Mouse (Mus musculus) mesoderm, embryonic 11.5 days (tissue): ENCODE measurements around the gene Cacna1c.

ENCODE experiments used
- DNase-seq: peaks from one replicate; pipeline ENCODE4 v3.0.0-alpha.2; 2012; ENCODE audit warnings: low read depth, low spot score

Gene Cacna1c

DNA sequence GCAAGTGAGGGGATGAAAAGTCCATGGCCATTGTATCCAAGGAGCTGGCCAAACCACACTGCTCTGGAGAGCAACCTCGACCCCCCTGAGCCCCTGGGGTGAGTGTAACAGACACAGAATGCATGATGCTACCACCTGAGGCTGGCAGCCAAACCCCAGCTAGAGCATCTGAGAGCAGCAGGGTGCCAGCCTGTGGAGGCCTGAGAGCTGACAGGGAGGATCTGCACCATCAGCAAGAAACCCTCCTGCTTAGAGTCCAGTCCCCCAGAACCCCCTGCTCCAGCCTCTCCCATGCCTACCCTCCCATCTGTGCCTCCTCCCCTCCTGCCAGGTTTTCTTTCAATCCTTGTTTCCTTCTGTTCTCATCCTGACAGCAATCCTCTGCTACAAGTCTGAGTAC, 385.4 kb downstream of the Cacna1c start:
- DNase-seq, result no peak

DNA sequence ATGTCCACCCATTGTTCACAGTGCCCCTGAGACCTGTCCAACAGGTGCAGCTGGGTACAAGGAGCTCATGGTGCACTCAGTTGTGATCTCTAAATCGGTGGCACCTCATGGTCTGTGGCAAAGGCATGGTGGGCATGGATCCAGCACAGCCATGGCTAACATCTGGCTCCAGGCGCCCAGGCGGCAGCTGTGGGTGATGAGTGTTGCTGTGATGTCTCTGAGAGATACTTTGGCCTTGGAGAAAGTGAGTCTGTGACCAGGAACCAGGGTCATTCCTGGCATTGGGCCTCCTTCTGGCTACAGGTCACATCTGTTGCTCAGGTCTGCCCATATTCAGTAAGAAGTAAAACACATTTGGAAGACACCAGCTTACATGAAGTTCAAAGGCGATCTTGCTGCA, 391.1 kb downstream of the Cacna1c start:
- no peak for DNase-seq

DNA sequence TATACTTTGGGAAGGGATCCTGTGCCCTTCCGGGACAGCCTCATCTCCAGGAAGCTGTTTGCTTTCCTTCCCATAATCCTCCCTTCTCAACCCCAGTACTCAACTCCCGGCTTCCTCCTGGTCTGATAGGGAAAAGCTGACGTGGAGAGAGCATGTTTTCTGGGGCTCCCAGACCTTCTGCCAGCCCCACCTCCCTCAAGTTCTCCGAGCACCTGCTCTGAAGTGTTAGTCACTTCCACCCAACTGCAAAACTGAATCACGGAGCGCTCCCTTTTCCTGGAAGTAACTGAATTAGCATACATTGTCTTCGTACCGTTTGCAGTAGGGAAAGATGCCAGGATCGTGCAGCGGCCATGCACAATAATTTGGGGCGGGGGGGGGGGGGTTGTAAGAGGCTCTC, 393.9 kb downstream of the Cacna1c start:
- DNase-seq, result no peak

DNA sequence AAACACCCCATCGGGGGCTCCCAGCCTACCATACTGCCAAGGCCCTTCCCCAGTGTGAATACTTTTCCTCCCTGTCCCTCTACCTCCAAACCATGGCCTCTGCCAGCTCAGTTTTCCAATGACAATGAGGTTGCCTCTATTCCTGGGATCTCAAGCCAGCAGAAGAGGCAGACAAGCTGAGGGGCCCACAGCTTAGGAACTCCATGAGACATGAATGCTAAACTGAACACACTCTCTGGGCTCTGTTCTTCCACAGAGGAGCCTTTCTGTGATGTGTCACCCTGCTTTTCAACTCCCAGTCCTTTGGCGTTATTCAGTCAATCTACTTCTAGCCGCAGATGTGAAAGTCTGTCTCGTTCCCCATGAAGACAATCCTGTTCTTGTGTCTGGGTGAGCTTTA, 399.8 kb downstream of the Cacna1c start:
- DNase-seq, result no peak

DNA sequence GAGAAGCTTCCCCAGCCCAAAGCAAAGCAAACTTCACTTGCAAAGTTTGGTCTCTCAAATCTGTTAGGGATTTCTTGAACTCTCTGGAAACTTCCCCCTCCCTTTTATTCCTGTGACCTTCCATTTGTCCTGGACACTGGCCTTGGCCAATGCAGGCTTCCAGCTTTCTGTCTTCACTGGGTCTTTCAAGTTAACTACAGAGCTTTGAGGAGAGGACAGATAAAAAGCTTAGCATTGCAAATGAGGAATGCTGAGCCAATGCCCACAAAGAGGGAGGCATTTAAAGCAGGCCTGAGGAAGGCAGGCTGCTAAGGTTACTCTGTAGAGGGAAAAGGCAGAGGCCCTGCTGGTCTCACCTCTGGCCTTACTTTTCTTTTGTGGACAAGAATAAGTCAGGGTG, 400.5 kb downstream of the Cacna1c start:
- no peak for DNase-seq

DNA sequence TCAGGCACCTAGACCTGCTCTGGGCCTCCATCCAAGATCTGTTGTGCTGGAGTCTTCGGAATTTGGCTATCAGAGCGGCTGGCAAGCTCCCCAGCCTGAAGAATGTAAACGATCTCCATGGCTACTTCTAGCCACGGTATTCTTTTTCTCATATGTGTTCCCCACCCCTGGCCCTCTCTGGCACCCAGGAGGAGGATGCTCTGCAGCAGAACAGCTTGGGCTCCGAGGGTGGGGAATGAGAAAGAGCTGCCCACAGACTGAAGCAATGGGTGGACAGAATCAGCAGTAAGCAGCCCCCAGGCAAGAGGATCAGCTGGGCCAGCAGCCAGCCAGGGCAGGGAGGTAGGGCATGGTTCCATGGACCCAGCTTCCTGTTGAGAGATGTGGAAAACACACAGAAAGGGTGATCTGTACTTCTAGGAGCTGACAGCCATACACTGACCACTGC, 404.3 kb downstream of the Cacna1c start:
- DNase-seq, result no peak

DNA sequence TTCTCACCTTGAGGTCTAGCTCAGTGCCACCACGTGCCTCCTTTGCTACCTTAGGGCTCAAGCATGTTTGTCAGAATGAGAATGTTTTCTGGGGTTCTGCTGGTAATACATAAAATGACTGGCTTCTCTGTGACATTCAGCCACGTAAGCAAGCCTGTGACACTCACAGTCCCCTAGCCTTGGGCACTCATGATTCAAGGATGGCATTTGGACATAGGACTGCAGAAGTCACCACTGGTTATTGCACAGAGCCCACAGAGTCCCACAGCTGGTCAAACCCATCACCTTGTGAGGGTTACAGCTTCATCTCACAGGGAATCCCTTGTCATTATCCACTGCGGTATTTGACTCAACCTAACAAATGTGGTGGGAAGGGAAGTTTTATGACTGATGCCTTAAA, 408.3 kb downstream of the Cacna1c start:
- no peak for DNase-seq

DNA sequence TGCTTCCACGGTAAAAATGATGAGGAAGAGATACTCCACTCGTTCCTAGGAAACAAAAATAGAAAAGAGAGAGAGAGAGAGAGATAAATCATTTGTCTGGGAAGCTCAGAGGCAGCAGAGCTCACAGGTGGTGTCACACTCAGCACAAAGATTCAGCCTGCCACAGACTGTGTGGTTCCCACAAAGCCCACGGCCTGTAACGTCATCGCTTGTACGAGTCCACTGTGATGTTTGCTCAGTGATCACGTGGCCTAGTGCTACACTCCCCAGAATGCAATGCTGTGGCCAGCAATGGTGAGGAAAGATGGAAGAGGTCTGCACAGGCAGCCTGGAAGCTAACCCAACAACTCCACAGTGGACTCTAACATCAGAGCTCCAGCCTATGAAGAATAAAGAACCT, 415.9 kb downstream of the Cacna1c start:
- no peak for DNase-seq

DNA sequence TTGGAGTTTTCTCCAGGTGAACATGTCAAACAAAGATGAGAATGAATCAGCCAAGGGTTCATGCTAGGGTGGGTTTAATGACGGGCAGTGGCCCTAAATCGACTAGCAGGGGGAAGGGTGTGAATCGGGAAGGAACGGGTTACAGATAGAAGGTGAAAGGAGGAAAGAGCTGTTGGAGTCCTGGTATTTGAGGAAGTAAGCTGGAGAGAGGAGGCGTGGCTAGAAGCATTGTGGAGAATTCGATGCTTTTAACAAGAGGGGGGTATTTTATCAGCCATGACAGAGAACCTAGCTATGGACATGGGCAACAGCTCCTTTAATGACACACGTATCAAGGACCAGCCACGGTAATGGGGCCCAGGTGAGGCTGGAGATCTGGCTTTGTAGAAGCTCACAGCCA, 417.0 kb downstream of the Cacna1c start:
- DNase-seq, result no peak

DNA sequence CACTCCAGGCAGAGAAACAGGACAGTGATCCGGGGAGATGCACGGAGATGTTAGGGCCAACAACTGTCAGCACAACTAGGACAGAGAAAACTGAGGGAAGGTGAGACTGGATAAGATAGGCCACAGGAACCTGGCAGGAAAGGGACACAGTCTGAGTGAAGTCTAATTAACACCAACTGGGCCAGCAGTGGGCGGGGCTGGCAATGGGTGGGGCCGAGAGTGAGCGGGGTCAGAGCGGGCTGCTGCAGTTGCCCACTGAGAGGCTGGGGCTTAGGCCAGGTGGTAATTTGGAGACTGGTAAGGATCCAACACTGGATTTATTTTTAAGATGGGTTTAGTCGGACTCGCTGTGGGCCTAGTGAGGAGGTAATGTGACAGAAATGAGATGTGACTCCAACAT, 418.8 kb downstream of the Cacna1c start:
- no peak for DNase-seq

DNA sequence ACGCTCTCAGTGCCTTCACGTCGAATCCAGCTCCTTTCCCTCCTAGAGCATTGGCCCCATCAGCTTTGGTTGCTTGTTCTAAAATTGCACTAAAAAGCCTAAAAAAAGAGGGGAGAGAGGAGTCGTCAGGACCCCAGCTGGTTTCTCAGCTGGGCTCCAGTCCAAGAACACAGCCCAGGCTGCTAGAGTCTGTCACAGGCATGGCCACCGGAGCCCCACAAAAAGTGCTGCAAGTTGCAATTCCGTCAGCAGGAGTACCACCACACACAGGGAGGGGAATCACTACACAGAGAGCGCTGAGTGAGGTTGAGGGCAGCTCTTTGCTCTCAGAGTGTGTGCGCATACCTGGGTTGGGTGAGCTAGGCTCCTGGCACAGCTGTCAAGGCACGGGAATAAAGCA, 419.8 kb downstream of the Cacna1c start:
- DNase-seq, result no peak

DNA sequence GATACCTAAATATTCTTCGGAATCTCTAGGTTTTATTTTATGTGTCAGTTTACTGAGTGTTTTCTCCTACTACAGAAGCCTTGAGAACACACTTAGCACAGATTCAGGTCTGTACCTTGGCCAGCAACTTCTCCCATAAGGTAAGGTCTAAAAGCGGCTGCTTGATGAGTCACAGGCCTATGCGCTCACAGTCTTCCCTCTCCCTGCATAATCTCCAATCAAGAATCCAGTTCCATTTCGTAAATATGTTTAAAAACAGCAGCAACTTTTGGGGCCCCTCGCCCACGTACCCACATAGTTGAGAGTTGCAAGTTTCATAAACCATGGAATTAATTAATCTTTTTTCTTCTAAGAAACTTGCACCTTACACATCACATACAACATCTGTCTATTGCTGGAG, 423.6 kb downstream of the Cacna1c start:
- DNase-seq, result no peak

DNA sequence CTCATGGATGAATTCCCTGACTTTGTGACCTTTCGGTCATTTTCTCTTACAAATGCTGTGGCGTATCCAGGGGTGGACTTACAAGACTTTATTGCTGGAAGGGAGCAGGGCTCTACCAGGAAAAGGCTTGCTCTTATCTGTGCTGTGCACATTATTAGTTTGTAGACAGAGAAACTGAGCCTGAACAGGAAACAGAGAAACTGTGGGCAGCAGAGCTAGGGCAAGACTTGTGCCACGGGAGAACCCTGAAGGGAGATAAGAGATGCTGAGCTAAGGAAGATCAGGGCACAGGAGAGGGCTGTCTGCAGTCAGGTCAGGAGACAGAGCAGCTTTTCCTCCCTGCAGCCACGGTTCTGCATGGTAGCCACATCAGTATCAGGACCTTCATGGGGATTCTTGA, 425.1 kb downstream of the Cacna1c start:
- DNase-seq, result no peak

DNA sequence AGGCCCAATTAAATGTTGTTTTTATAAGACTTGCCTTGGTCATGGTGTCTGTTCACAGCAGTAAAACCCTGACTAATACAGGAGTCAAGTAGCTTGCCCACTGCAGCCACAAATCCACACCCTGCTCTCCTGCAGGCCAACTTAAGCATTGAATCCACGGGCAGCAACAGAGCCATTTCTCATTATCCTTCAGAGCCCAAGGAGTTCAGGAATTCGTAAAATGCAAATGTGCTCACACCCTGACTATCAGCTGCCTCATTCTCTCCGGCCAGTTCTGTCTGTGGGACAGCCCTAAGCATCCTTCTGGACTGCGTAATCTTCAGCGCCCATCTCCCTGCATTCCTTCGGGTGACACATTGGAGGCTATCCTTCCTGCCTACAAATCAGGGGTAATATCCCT, 425.8 kb downstream of the Cacna1c start:
- DNase-seq, result no peak

DNA sequence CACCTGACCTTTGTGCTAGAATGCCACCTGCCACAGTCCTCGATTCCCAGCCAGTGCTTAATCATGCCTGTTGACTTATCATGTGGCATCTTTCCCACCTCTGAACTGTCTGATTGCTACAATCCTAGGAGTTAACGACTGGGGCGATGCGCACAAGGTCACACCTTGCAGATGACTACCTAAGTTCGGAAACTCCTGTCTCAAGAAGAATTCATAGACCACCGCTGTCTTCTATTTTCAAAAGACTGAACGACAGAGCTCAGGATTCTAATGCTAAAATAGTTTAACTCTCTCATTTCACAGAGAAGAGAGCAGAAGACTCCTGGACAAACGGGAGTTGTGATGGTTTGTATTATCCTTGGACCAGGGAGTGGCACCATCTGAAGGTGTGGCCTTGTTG, 426.4 kb downstream of the Cacna1c start:
- DNase-seq, result no peak

DNA sequence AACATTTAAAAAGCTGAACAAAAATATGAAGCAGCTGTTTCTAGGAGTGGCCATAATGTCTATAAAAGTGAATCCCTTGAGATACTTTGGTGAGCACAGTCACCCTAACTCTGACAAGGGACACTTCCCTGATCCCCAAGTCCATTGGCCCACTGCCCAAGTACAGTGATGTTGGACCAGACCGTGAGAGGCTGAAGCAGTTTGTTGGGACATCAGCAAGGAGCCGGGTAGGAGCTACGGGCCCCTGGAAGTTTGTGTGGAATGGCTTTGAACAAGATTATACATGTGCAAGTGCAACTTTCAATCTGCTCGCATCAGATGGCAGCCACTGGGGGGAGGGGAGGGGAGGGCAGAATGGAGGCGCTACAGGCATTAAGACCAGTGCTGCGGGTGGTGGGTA, 428.5 kb downstream of the Cacna1c start:
- DNase-seq, result no peak

DNA sequence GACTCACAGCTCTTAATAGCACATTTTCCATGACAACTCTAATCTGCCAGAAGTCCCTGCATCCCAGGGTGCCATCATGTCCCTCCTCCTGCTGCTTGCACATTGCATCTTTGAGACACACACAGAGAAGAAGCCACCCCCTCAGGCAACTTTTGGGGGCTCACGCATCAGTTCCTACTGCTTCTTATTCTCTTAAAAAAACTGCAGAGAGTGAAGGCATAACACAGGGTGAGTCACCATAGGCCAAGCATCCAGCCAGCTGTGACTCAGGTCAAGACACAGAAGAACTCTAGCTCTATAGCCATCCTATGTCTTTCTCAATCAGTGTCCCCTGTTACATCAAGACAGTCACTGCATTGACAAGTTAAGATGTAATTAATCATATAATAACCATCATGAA, 431.0 kb downstream of the Cacna1c start:
- no peak for DNase-seq

DNA sequence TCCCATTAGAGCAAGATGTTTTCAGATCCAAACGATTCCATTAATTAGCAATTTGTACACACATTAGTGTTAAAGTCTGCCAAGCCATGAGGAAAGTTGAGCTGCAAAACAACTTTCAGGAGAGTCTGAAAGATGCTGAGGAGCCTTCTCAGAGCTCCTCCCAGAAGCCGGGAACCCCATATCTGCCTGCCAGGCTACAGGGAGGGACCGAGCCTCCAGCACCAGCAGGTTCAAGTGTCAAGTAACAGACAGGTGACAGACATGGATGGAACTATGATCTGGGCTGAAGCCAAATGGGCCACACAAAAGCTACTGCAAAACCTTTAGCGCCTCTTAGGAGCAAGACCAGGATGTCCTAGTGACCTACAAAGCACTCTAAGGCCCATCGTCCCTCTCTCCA, 437.2 kb downstream of the Cacna1c start:
- no peak for DNase-seq

DNA sequence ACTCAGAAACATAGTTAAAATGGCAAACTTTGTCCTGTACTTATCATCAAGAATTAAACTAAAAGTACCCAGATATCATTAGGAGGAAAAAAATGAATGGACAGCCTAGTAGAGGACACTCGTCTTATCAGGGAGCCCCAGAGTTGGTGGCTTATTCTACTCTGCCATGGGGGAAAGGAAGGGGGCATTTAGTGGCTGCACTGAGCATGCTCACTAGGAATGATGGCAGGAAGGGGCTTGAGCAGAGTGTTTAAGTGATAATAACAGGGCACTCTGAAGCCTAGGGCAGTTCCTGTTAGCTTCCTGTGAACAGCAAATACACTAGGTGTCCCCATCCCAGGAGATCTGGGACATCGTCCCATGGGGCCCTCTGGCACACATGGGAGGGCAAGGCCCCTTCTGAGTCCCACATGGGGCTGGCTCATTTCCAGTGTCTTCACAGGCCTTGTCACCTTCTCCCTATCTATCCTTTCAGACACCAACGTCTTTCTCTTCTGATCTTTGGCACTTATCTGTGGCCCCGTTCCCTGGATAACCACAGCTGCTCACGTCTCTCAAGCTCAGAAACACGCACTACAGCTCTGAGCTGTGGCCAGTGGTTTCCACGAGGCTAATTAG, 437.8 kb downstream of the Cacna1c start:
- no peak for DNase-seq

DNA sequence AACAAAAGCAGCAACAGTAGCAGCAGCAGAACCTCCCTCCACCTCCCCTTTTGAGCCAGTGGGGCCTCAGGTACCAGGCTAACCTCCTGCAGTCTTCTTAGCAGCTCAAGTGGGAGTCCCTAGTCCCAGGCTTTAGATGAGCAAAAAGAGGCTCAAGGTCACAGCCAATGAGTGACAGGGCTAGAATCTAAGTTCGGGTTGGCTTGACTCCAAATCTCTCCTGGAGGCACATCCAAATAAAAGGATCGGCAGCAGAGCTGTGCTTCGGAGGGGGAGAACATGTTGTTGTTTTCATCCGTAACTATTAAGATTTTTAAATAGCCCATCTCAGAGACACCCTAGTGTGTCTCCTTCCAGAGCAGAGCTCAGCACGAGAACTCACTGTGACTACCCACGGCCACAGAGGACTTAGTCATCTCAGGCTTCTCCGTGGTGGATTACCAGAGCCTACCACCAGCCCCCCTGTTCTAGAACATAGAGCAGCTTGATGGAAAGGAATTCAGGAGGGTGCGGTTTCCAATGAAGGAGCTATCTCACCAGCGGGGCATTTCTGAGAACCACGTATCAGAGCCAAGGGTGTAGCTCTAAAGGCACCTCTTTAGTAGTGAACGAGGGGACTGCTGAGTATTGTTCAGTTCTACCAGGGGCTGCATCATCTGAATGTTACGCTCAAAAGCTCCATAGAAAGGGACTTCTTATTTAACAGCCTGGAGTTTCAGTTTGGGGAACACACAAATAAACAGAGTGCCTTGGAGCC, 438.5 kb downstream of the Cacna1c start:
- no peak for DNase-seq

DNA sequence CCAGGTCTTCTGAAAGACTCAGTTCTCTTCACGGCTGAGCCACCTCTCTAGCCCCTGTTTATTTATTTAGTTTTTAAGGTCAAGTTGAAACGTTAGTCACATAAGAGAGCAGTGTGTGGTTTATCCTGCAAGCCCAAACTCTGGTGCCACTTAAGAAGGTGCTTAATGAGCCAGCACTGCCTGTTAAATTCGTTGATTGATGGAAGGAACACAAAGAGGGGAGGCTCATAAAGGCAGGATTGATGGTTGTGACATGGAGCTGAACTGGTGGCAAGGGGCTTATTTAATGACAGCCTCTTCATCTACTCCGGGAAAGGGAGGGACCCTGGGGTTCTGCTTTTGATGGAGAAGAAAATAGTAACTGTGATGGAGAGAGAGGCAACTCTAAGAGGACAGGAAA, 439.7 kb downstream of the Cacna1c start:
- DNase-seq, result peak; percentile 68

DNA sequence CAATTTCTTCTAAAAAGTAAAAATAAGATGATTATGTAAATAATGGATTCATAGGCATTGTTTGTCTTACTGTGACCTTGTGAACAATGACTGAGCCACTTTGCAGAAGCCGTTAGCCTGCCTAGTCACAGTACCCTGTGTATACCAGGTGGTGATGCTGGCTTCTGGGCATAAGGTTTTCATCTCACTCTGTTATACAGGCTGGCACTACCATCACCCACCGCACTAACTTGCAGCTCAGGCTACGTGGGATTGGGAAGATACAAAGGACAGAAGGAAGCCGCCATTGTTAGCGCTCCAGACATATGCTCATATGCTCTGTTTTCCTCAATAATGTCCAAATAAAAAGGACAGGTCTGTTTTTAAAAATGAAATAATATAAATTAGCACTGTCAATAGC, 440.4 kb downstream of the Cacna1c start:
- DNase-seq, result no peak

DNA sequence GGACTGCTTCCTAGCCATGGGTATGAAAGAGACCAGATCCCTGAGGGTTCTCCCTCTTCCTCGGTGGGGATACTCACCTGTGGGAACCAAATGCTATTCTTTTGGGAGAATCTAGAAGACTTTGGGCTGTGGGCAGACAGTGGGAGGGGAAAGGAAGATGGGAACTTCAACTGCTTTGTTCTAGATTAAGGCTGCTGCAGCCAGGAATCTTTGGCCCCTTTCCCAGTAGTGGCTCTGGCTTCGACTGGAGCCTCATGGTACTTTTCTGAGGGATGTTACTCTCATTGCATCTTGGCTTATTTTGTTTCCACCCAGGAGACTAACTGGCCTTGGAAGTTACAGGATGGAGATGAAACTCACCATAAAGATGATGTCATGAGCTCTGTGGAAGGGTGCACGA, 441.8 kb downstream of the Cacna1c start:
- no peak for DNase-seq

DNA sequence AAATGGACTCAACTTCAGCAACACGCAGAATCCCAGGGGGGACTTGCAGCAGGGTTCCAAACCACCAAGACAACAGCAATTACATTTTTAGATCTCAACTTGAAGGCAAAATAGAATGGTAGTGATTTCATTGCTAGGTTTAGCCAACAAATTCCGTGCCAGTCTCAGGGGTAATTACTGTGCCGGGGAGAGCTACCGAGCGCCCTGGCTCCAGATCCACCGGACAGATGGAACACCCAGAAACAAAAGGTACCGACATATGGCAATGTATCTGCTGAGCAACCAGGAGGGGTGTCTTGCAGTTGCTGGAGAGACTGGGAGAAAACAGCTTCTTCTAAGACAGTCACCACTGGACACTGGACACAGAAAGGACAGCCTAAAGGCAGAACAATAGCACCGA, 442.4 kb downstream of the Cacna1c start:
- DNase-seq, result no peak
